Mouse (Mus musculus) CD8-positive naive resting alpha-beta T cell, adult 2 months (primary cell): Measurements from ENCODE around the gene Gla.
A peak's percentile ranks its signal among the peaks of the same experiment; 100 is the strongest.

Source experiments
- DNase-seq, 2 experiments: peaks; one replicate each; pipeline ENCODE4 v3.0.0; 2022; ENCODE audit warnings: low read depth in 2 of 2, low spot score in 2 of 2

The Gla gene

GRCm38 (mm10) chrX:134588997-134589396, 11.9 kb downstream of the Gla start:
- DNase-seq = no peak

- no peak for DNase-seq
Observed at GRCm38 (mm10) chrX:134588261-134588660, 12.7 kb downstream of the Gla start.

GRCm38 (mm10) chrX:134586447-134586846, 14.5 kb downstream of the Gla start:
- no peak for DNase-seq

GRCm38 (mm10) chrX:134585103-134586002, 15.6 kb downstream of the Gla start, which contains the start of gene Rpl36a:
Gene Rpl36a (plus strand): TSS chrX:134585654.
- peak; percentile 87 to 88 for DNase-seq

GRCm38 (mm10) chrX:134582888-134583669, 17.8 kb downstream of the Gla start, which contains the start of gene Btk:
Gene Btk (minus strand): TSS chrX:134583570.
- no peak for DNase-seq

GRCm38 (mm10) chrX:134582270-134582669, 18.7 kb downstream of the Gla start:
- DNase-seq = no peak

- no peak for DNase-seq
Observed at GRCm38 (mm10) chrX:134580528-134581305, 20.2 kb downstream of the Gla start.

GRCm38 (mm10) chrX:134577896-134578295, 23.0 kb downstream of the Gla start:
- no peak for DNase-seq

GRCm38 (mm10) chrX:134566536-134567222, 34.2 kb downstream of the Gla start:
- DNase-seq = no peak

- no peak for DNase-seq
Observed at GRCm38 (mm10) chrX:134564326-134564725, 36.6 kb downstream of the Gla start.

GRCm38 (mm10) chrX:134554425-134554824, 46.5 kb downstream of the Gla start:
- DNase-seq = no peak

GRCm38 (mm10) chrX:134553326-134553725, 47.6 kb downstream of the Gla start:
- DNase-seq = no peak

GRCm38 (mm10) chrX:134550903-134551302, 50.0 kb downstream of the Gla start:
- peak; percentile 7 to 32 for DNase-seq

- no peak for DNase-seq
Observed at GRCm38 (mm10) chrX:134547330-134547729, 53.6 kb downstream of the Gla start.

- DNase-seq = no peak
Observed at GRCm38 (mm10) chrX:134541955-134542308, 59.0 kb downstream of the Gla start.

GRCm38 (mm10) chrX:134541145-134541954, 59.6 kb downstream of the Gla start, which contains the start of gene Timm8a1:
Gene Timm8a1 (minus strand): TSS chrX:134541865.
- peak; percentile 21 to 52 for DNase-seq

GRCm38 (mm10) chrX:134540414-134541135, 60.4 kb downstream of the Gla start:
- DNase-seq = no peak

GRCm38 (mm10) chrX:134539795-134540194, 61.1 kb downstream of the Gla start:
- peak; percentile 9 to 19 for DNase-seq
